Mouse (Mus musculus) kidney, embryonic 14.5 days (tissue): ENCODE measurements around the gene Cdkn2b. TPM values are rescaled to one million over a fixed set of nuclear protein-coding genes. Genes with fewer than 3 reads are reported as not detected.

Experiments
- ATAC-seq: fragments of 200-750 bp; cut with Nextera tagmentation; 2 replicates; pipeline ENCODE4 v1.8.0; 2017; ENCODE audit warnings: moderate number of reproducible peaks, mild to moderate bottlenecking, moderate TSS enrichment, moderate library complexity; ENCODE audit not compliant: low FRiP score, low TSS enrichment
- H3K27ac ChIP-seq: fragments of 300-500 bp; sonication (generic); 2 replicates; pipeline ENCODE4 v1.5.1; 2014; ENCODE audit warnings: low read depth, mild to moderate bottlenecking, low read length, moderate library complexity, mixed read lengths
- H3K27me3 ChIP-seq: fragments of 300-500 bp; sonication (generic); 2 replicates; pipeline ENCODE4 v1.6.1; 2014; ENCODE audit warnings: mild to moderate bottlenecking, low read length; ENCODE audit not compliant: control insufficient read depth, insufficient read depth
- H3K36me3 ChIP-seq: fragments of 300-500 bp; sonication (generic); 2 replicates; pipeline ENCODE4 v1.6.1; 2014; ENCODE audit warnings: low read length, mixed read lengths; ENCODE audit not compliant: control insufficient read depth, insufficient read depth
- H3K4me1 ChIP-seq: fragments of 300-500 bp; sonication (generic); 2 replicates; pipeline ENCODE4 v1.6.1; 2014; ENCODE audit warnings: low read length, mixed read lengths; ENCODE audit not compliant: control insufficient read depth, insufficient read depth
- H3K4me2 ChIP-seq: fragments of 300-500 bp; sonication (generic); replicated peaks from 2 replicates; pipeline ENCODE4 v1.6.1; 2014; ENCODE audit warnings: low read depth, mild to moderate bottlenecking, low read length
- H3K4me3 ChIP-seq: fragments of 300-500 bp; sonication (generic); 2 replicates; pipeline ENCODE4 v1.5.1; 2014; ENCODE audit warnings: mild to moderate bottlenecking, low read length
- H3K9ac ChIP-seq: fragments of 300-500 bp; sonication (generic); 2 replicates; pipeline ENCODE4 v1.6.1; 2014; ENCODE audit warnings: low read depth, mild to moderate bottlenecking, low read length, moderate library complexity
- H3K9me3 ChIP-seq: fragments of 300-500 bp; sonication (generic); 2 replicates; pipeline ENCODE4 v1.6.1; 2016; ENCODE audit warnings: low read length; ENCODE audit not compliant: control insufficient read depth
- WGBS: fragments of 180-500 bp; shearing (Covaris S2); extraction: QIAGEN DNeasy Blood & Tissue Kit; methylation state at CpG from one replicate; pipeline ENCODE4 v1.1.7; 2014; 5-methylcytosine and 5-hydroxymethylcytosine counted together
- polyA plus RNA-seq: library from polyadenylated mRNA; unstranded; fragments of >200 nt; fragmentation: Nextera tagmentation; extraction: Ambion mirVana; gene quantifications from 2 replicates; pipeline ENCODE4 v1.2.1, GENCODE M21; 2014

Gene Cdkn2b
- polyA plus RNA-seq, 1 experiment from 2014 or later, result 0.55 TPM

- H3K4me3 ChIP-seq, result peak overlapping the region; percentile 10; the same call in 1 of the 2 replicates
- WGBS, result under 1% methylated on average over 25 of the region's 25 CpGs
These were observed 28.7 kb downstream of the Cdkn2b start for GRCm38 (mm10) chr4:89282036-89282566.

GRCm38 (mm10) chr4:89281236-89281635 lies 29.6 kb downstream of the Cdkn2b start:
- Histone ChIP-seq H3K27ac (no peak overlapping the region), H3K27me3 (peaks cover 85% of the 10 kb centered on the region)

More at GRCm38 (mm10) chr4:89282036-89282566, 28.7 kb downstream of the Cdkn2b start:
- Histone ChIP-seq H3K9ac (no peak overlapping the region), H3K4me2 (peak overlapping the region; percentile 4; the same call in 1 of the 2 replicates), H3K36me3 (no peaks in the 10 kb centered on the region), H3K27me3 (peaks cover 82% of the 10 kb centered on the region), H3K9me3 (no peaks in the 10 kb centered on the region), H3K4me1 (0 out of 2 replicates have a peak, but pooled peaks cover 3% of the 10 kb centered on the region), H3K27ac (no peak overlapping the region)
- ATAC-seq, result peak; percentile 62; the same call in 1 of the 2 replicates

GRCm38 (mm10) chr4:89279641-89280040 lies 31.2 kb downstream of the Cdkn2b start:
- no peak overlapping the region for H3K27ac ChIP-seq
- H3K4me1 ChIP-seq, result 0 out of 2 replicates have a peak, but pooled peaks cover 3% of the 10 kb centered on the region
- H3K9me3 ChIP-seq, result no peaks in the 10 kb centered on the region
- H3K4me3 ChIP-seq, result no peak overlapping the region
- no peak overlapping the region for H3K4me2 ChIP-seq
- H3K9ac ChIP-seq, result no peak overlapping the region
- peaks cover 91% of the 10 kb centered on the region for H3K27me3 ChIP-seq
- 0% methylated on average over 2 of the region's 2 CpGs for WGBS
- H3K36me3 ChIP-seq, result no peaks in the 10 kb centered on the region
- ATAC-seq, result no peak

More at GRCm38 (mm10) chr4:89281236-89281635, 29.6 kb downstream of the Cdkn2b start:
- no peaks in the 10 kb centered on the region for H3K36me3 ChIP-seq
- 0 out of 2 replicates have a peak, but pooled peaks cover 3% of the 10 kb centered on the region for H3K4me1 ChIP-seq
- H3K9me3 ChIP-seq, result no peaks in the 10 kb centered on the region
- WGBS, result under 1% methylated on average over 7 of the region's 7 CpGs
- no peak for ATAC-seq
- no peak overlapping the region for H3K9ac ChIP-seq
- H3K4me3 ChIP-seq, result no peak overlapping the region
- no peak overlapping the region for H3K4me2 ChIP-seq

GRCm38 (mm10) chr4:89277381-89277940 lies 33.4 kb downstream of the Cdkn2b start:
- no peaks in the 10 kb centered on the region for H3K9me3 ChIP-seq
- H3K4me2 ChIP-seq, result no peak overlapping the region
- H3K27ac ChIP-seq, result no peak overlapping the region
- peaks cover 95% of the 10 kb centered on the region for H3K27me3 ChIP-seq
- H3K9ac ChIP-seq, result no peak overlapping the region
- WGBS, result 5% methylated on average over 5 of the region's 5 CpGs
- H3K4me1 ChIP-seq, result 0 out of 2 replicates have a peak, but pooled peaks cover 3% of the 10 kb centered on the region
- ATAC-seq, result no peak
- H3K4me3 ChIP-seq, result no peak overlapping the region
- no peaks in the 10 kb centered on the region for H3K36me3 ChIP-seq

GRCm38 (mm10) chr4:89276669-89277219 lies 34.1 kb downstream of the Cdkn2b start:
- 1% methylated on average over 37 of the region's 37 CpGs for WGBS
- no peak overlapping the region for H3K4me3 ChIP-seq
- H3K9ac ChIP-seq, result no peak overlapping the region
- no peak overlapping the region for H3K4me2 ChIP-seq
- no peaks in the 10 kb centered on the region for H3K4me1 ChIP-seq
- H3K36me3 ChIP-seq, result no peaks in the 10 kb centered on the region
- no peaks in the 10 kb centered on the region for H3K9me3 ChIP-seq
- ATAC-seq, result no peak
- peaks cover 95% of the 10 kb centered on the region for H3K27me3 ChIP-seq
- no peak overlapping the region for H3K27ac ChIP-seq

GRCm38 (mm10) chr4:89275811-89276584 lies 34.8 kb downstream of the Cdkn2b start:
- no peak overlapping the region for H3K4me3 ChIP-seq
- WGBS, result 1% methylated on average over 25 of the region's 25 CpGs
- no peak overlapping the region for H3K4me2 ChIP-seq
- H3K9me3 ChIP-seq, result no peaks in the 10 kb centered on the region
- peaks cover 93% of the 10 kb centered on the region for H3K27me3 ChIP-seq
- ATAC-seq, result no peak
- no peaks in the 10 kb centered on the region for H3K4me1 ChIP-seq
- no peak overlapping the region for H3K9ac ChIP-seq
- H3K36me3 ChIP-seq, result no peaks in the 10 kb centered on the region
- no peak overlapping the region for H3K27ac ChIP-seq

- WGBS, result under 1% methylated on average over 24 of the region's 24 CpGs
- no peak overlapping the region for H3K9ac ChIP-seq
- no peak overlapping the region for H3K4me3 ChIP-seq
- no peak overlapping the region for H3K4me2 ChIP-seq
- H3K27ac ChIP-seq, result no peak overlapping the region
- 0 out of 2 replicates have a peak, but pooled peaks have one; percentile 26 for ATAC-seq
- no peaks in the 10 kb centered on the region for H3K9me3 ChIP-seq
- H3K4me1 ChIP-seq, result no peaks in the 10 kb centered on the region
- H3K27me3 ChIP-seq, result peaks cover 96% of the 10 kb centered on the region
- H3K36me3 ChIP-seq, result no peaks in the 10 kb centered on the region
These were observed 35.9 kb downstream of the Cdkn2b start for GRCm38 (mm10) chr4:89274829-89275548.

GRCm38 (mm10) chr4:89274006-89274405 lies 36.8 kb downstream of the Cdkn2b start:
- 1% methylated on average over 14 of the region's 14 CpGs for WGBS
- no peaks in the 10 kb centered on the region for H3K36me3 ChIP-seq
- no peak overlapping the region for H3K4me3 ChIP-seq

More at GRCm38 (mm10) chr4:89274006-89274405, 36.8 kb downstream of the Cdkn2b start:
- Histone ChIP-seq H3K4me2 (no peak overlapping the region), H3K9ac (no peak overlapping the region), H3K27ac (no peak overlapping the region), H3K27me3 (peaks cover 92% of the 10 kb centered on the region), H3K9me3 (no peaks in the 10 kb centered on the region), H3K4me1 (no peaks in the 10 kb centered on the region)
- ATAC-seq, result no peak
